Mouse (Mus musculus): ENCODE measurements at regions not wholly inside any gene's neighbourhood (a gene's known extent, or its start where the extent isn't known, plus 50 kb on each side); places are given as distances from the start of the nearest gene placed in this dataset.
"Not testable (repeated sequence)": the region's sequence is repeated elsewhere in the genome, so short reads cannot be mapped to it uniquely, and the experiment has no call there.

DNA sequence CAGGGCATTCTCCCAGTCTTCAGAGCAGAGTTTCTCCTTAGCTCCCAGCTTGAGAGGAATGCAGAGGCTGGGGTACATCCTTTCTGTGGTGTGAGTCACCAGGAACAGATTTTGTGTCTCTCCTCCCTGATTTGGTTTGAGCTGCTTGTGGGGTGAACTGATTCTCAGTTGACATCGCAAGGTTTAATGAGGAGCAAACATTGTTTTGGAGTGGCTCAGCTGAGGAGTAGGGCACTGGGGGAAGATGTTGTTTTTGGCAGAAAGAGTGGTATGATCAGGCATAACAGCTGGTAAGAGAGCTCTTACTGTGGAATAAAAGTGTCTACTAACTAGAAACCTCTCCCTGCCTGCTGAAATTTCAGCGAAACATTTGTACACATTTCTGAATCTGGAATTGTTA, 519.4 kb upstream of the Fam241a start:
- no peak for DNase-seq (ENCODE audit: low read depth)

DNA sequence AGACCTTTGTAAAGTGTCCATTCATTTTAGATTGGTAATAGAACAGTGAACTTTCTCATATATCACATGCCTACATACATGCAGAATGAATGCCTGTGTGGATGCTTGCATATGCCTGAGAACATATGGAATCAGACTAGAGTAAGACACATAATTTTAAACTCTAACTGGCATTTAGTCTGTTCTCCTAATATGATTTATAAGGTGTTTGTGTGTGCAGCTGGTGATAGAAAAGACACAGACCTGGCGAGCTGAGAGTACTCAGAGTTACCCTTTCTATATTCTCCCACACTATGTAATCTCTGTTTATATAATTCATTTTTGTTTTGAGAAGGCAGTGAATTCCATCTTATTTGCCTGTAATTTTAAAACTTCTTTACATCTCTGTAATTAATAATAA, 517.4 kb upstream of the Fam241a start:
- DNase-seq (ENCODE audit: low read depth): no peak

DNA sequence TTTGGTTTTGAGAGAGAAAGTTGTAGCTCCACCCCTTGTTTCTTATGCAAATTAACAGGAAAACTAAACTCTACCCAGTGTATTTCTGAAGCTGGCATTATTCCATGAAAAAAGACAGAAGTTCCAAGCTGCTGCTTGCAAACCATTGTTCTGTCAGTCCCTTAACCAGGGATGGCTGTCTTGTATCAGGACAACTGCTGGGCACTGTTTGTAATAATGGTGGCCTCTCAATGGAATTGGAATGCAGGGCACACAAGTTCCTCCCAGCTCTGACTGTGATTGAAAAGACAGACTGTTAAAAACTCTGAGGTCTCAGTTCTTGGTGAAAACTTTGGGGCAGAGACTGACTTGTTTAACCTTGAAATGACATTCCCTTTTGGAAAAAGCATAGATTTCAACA, 516.0 kb upstream of the Fam241a start:
- no peak for DNase-seq (ENCODE audit: low read depth)

DNA sequence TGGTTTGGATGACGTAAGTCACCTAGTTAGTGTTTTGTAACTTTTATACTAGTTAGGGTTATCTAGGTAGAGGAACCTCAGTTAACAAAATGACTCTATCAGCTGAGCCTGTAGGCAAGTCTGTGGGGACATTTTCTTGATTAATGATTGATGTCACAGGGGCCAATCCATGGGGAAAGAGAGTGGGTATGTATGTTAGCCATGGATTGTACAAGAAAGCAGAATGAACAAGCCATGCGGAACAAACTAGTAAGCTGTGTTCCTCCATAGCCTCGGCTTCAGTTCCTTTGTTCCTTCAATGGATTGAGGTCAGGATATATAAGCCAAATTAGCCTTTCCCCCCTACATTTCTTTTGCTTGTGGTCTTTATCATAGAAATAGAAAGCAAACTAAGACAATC, 498.7 kb upstream of the Fam241a start:
- DNase-seq (ENCODE audit: low read depth): no peak

DNA sequence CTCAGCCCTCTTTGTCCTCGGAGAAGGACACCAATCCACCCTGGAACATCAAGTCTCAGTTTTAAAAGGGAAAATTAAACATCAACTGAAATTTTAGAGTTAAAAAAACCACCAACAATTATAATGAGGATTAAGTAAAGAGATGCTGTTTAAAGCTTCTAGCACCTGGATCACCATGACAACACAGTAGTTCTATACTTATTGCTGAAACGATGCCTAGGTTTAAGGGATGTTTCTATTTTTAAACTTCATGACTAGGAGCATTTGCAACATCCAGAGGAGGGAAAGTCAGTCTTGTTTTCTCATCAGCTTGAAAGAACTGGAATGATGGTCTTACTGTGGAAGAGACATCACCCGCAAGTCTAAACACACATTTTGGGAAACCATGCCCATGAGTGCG, 484.5 kb upstream of the Fam241a start:
- DNase-seq (ENCODE audit: low read depth): no peak

DNA sequence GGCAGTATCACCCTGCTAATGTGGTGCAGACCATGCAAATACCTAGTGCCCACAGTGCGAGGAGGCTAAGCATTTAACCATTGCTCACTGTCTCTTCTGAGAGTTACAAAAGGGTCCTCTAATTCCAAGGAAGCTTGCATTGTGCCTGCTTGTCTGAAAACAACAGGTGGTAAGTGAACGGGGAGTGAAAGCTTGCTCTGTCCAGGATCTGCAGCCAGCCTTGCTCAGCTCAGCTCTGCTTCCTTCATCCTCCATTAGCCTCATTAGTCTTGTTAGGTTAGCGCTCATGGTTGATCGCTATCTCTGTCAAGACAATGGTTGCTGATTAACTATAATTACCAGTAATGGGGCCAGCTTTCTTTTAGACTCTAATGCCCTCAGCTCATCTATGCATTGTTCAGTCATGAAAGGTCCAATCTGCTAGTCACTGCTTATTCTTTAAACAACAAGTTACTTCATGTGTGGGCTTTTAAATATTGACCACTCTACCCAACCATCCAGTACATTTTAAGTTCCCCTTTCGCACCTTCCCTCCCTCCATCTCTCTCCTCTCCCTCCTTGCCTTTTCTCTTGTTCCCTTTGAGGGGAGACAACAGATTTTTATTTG, 473.5 kb upstream of the Fam241a start:
- no peak for DNase-seq (ENCODE audit: low read depth)

DNA sequence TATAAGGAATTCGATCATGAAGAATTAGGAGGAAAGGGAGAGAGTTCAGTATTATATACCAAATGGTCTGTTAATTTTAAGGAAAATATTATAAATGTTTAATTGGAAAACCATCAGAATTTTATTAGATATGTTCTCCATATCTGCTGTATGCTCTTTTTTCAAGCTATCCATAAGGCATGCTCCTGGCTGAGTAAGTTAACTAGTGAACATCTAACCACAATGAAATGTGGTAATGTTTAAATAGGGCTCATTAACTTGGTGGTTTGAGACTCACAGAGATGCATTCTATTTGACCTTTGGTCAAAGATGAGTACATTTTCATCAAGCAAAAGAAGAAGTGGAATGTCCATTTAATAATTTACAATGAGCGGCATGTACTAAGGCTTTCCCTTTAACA, 466.2 kb upstream of the Fam241a start:
- no peak for DNase-seq (ENCODE audit: low read depth)

DNA sequence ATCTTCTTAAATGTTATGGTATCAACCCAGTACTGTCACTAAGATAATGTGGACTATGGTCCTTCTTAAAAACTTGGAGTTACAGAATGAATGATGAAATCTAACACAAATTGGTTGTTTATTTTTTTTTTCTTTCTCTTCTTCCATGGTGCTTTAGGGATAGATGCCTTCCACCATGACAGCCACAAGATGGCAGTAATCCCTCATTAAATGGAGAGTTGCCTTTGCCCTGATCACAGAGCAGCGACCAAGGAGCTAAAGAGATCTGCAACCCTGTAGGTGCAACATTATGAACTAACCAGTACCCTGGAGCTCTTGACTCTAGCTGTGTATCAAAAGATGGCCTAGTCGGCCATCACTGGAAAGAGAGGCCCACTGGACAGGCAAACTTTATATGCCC, 453.0 kb upstream of the Fam241a start:
- not testable (repeated sequence) for DNase-seq (ENCODE audit: low read depth)

DNA sequence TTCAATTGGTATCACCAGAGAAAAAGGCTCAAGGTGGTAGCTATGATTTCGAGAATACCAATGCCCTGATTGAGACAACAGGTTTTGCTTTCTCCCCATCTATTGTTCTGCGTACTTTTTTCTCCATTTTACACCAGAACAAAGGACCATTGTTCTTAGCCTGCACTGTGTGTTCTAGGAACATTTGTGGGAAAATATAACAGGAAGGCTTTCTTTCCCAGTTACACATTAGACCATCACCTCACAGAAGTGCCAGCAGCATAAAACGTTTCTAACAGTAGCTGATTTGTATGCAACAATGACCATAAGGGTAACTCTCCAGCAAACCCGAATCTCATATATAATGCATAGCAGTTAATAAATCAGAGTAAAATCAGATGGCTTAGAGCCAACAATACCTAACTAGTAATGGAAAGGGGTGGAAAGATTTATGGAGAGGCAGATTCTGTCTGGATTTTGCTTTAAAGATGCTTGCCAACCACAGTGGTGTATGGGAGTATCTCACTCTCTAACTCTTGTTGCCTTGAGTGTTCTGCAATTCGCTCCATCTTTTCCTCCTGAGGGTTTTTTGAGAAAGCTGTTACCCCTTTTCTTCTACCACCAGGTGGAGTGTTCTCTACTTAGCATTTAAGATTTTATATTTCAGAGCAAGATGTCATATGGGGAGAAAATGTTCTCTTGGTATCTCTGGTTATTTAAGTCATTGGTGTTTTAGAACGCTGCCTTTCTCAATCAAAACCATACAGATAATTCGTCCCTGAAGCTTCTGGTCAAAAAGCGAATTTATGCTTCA, 451.9 kb upstream of the Fam241a start:
- no peak for DNase-seq (ENCODE audit: low read depth)

DNA sequence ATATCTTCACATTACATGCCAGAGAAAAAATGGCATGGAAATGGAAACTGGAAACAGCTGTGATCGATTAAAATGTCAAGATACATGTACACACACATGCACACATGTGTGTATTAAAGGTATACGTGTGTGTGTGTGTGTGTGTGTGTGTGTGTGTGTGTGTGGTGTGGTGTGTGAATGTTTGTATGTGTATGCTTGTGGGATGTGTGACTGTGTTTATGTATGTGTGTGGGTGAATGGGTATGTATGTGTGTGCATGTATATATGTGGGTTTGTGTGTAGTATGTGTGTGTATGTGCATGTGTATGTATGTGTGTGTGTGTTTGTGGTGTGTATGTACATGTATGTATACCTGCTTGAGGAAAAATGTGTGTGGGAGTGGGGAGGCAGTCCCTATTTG, 441.4 kb upstream of the Fam241a start:
- no peak for DNase-seq (ENCODE audit: low read depth)

DNA sequence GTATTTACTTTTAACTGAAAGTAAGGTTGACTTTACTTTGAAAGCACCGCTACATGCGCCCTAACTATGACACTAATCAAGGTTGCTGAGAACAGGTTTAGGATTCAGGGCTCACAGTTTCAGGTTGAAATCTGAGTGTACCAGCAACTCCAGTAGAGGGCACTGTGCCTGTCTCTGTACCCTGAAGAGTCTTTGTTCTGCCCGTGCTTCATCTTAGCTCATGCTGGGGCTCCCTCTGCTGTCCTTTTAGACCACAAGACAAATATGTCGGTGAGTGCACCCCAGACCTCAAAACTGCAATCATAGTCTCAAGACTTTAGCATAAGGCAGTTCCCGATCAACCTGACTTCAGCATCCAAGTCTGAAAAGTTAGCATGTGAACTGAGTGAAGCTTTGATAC, 440.9 kb upstream of the Fam241a start:
- DNase-seq (ENCODE audit: low read depth): peak; percentile 50

DNA sequence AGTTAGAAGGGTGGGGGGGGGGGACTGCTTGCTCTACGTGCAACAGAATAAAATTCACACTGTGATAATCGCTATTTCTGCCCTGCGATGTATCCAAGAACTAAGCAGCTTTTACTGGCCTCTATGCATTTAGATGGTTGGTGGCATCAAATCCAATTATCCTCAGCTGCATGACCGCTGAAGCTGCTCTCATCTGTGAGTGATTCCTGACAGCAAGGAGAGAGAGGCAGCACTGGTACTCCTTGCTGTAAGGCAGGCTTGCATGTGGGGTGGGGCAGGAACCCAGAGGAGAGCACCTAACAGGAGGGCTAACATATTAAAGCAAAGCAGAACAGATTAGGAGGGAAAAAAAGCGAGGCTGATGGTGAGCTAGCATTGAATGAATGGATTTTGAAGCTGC, 431.6 kb upstream of the Fam241a start:
- DNase-seq (ENCODE audit: low read depth): no peak

DNA sequence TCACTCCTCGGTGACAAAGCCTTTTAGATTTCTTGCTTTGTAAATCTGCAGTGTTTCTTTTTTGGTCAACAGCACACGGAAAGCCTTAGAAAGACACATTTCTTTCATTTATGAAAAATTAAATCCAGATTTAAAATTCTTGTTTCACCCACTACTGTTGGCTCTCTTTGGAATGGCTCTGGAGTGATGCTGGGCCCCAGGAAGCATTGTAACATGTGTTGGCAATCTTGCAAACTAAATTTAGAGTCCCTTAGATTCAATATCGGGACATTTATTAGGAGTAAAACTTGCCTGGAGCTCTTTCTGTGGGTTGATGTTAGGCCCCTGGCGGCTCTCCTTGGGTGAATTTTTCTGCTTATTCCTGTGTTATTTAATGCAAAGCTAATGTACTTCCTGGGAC, 405.2 kb upstream of the Fam241a start:
- DNase-seq (ENCODE audit: low read depth): no peak

DNA sequence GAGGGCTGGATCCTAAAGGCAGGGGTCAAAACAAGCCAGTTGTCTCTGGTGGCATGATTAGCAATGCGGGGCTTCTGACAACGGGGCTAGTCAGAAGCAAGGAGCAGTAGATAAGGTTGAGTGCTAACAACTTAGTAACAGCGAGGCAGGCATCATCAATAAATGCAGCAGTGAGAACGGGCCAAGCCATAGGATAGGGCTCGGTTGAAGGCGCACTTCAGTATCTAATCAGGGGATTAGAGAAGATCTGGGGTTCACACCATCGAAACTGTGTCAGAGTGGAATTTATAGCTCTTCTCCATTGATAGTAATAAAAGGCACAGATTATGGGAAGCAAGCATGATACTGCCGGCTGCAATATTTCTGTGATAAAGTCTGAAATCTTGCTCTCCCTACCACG, 402.0 kb upstream of the Fam241a start:
- no peak for DNase-seq (ENCODE audit: low read depth)

DNA sequence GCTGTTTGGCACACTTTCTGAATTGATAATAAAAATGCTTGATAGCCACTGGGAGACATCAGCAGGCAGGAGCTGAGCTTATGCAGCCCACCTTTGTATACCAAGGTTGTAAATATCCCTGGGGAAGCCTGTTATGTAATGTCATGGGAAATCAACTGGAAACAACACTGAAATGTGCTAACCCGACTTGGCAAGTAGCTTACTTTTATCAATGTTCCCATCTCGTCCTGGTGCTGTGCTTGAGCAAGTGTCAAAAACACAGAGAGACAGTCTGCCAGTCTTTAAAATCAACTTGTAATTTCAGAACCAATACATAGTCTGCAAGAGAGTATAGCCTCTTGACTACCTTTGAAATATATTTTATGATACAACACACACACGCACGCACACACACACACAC, 391.7 kb upstream of the Fam241a start:
- DNase-seq (ENCODE audit: low read depth): no peak

DNA sequence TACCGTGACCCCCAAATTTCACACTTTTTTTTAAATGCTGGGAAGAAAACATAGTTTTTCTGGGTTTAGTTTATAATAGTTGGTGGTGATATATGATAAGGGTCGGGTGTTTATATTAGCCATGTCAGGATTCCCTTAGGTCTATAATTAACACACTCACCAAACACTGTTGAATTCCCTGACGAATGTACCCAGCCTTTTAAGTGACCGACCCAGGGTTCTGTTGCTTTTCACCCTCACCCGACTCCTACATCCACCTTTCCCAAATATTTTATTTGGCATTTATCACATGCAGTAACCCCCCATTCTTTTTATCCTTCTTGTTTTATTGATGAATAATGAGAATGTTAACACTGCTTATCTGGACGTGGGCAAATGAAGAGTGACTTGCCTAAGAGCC, 389.1 kb upstream of the Fam241a start:
- no peak for DNase-seq (ENCODE audit: low read depth)

DNA sequence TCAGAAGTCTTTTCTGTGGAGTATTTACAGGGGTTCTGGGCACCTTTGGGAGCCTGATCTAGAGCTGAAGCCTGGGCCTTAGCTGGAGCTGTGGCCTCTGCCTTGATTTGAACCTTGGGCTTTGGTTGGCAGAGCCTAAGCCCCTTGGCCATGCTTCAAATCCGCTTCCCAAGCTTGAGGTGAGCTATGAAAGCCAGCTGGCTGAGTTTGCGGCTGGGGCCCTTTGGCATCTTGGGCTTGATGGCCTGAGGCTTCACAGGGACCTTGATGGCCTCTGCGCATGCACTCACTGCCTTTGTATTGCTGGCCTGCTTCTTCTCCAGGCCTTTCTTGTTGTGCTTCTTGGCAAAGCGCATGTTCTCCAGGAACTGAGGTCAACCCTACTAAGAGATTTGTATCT, 384.5 kb upstream of the Fam241a start:
- no peak for DNase-seq (ENCODE audit: low read depth)

DNA sequence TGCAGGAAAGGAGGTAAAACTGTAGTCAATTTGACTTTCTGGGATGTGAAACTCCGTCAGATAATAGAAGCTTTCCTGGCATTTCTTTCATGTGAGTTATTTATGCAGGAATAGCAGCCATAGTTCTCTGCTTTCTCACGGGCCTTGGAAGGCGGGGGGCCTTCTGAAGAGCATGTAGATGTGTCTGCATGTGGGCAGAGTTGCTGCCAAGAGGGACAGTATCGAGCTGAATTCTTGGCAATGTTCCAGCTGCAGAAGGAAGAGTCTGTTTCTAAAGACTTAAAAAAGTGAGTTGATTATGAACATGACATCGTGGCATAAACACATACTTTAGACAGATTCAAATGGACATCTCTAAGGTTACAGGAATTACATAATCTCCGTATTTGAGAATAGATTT, 374.5 kb upstream of the Fam241a start:
- no peak for DNase-seq (ENCODE audit: low read depth)

DNA sequence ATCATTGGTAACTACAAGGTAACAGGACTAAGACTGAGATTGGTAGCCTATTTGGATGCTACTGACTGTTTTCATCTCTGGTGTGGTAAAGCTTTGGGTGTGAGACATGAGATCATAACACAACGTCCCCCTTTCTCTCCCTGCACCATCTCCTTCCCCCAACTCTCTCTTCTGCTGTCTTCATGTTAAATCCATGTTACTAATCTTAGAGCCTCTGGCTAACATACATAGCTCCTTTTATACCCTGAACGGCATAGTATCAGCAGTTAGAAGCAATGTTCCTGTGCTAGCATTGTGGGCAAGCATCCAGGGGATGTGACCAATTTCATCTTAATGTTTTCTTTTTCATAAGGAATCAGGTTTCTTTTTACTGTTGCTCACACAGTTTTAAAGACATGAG, 365.1 kb upstream of the Fam241a start:
- no peak for DNase-seq (ENCODE audit: low read depth)

DNA sequence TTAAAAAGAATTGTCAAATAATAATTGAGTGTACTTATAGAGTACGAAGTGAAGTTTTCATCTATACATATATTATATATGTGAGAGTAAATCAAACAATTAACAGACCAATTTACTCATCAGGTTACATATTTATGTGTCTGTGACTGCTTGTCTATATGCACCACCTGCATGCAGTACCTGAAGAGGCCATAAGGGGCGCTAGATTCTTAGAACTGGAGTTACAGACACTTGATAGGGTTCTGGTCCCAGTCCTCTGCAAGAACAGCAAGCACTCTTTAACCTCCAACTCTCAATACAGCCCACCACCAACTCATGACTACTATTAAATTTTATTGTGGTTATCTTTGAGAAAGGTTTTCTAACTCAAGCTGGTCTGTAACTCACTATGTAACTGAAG, 351.7 kb upstream of the Fam241a start:
- no peak for DNase-seq (ENCODE audit: low read depth)

DNA sequence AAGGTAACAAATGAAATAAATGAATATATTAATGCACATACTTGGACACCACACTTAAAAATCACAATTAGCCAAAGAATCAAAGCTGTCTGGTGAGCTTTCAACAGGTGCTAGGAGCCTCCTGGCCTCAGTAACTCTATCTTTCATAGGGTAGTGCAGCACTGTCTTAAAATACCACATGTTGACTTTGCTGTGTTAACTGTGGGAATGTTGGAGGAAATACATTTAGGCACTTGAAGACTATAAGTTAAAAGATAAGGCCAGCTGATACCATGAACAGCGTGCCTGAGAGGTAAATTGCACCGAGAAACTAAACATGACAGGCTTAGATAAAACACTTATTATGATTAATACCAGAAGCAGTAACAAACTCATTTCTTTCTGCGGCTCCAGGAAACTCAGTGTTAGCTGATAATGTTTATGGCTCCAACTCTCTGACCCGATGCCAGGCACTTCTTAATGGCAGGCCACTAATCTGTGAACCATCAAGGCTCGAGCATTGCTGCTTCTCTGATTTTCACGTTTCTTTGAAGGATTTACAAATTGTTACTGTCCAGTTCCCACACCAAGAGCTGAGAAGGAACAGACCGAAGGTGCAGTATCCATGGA, 343.8 kb upstream of the Fam241a start:
- no peak for DNase-seq (ENCODE audit: low read depth)

DNA sequence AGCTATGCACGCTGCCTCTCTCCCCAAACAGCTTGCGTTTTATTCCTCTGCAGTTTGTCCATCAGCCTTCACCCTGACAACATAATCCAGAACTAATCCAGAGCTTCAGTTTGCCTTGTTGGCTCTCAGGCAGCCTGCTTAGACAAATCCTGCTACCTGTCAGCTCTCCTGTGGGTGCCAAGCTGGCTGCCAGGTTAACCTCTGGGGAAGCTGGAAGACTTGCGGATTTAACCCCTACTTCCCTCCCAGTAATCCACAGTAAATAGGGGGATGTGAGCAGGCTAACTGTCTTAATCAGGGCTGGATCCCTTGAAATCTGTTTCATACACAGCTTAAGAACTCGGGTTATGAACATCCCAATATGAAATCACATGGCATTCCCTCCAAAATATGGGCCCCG, 334.3 kb upstream of the Fam241a start:
- no peak for DNase-seq (ENCODE audit: low read depth)

DNA sequence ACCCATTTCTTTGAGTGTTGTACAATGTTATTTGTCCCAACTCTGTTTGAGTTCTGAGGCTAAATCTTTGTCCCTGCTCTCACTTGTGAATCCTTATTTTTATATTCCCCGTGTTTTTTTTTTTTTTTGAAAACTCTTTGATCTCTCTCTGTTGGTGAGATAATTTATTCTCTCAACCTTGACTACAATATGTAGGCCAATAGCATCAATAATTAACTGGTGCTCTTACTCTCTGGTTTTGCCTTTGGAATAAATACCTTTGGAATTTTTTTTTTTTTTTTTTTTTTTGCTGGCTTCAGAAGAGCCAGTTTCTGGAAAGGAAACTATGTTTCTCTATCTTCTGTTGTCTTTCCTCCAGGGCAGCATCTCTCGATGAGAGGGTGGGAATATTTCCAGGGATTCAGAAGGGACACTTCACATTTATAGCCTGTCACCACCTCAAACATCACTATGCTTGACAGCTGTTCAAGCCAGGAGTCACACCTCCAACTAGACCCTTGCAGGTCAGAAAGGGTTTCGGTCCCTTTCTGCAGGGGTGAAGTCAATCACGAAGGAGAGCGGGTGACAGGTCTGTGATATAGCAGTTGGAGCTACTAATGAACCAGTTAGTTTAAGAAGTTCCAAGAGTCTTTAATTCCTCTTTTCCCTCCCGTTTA, 330.9 kb upstream of the Fam241a start:
- DNase-seq (ENCODE audit: low read depth): no peak
